Mouse (Mus musculus): ENCODE data around the gene Trappc6a. TPM values are rescaled to one million over a fixed set of nuclear protein-coding genes. Genes with fewer than 3 reads are reported as not detected.

The Trappc6a gene
- polyA plus RNA-seq, 1 experiment from 2014 or later, result 92.5 TPM

- DNase-seq (ENCODE audit: low spot score), result no peak
Observed at GRCm38 (mm10) chr7:19523017-19523756, 15.0 kb downstream of the Trappc6a start.

GRCm38 (mm10) chr7:19523757-19524419 is 15.7 kb downstream of the Trappc6a start:
- peak; percentile 67 for DNase-seq (ENCODE audit: low spot score)

- no peak for DNase-seq (ENCODE audit: low spot score)
Observed at GRCm38 (mm10) chr7:19524420-19525104, 16.4 kb downstream of the Trappc6a start.

GRCm38 (mm10) chr7:19525105-19525481 is 16.9 kb downstream of the Trappc6a start:
- DNase-seq (ENCODE audit: low spot score), result no peak

GRCm38 (mm10) chr7:19531077-19531476 is 22.9 kb downstream of the Trappc6a start:
- DNase-seq (ENCODE audit: low spot score), result no peak

- no peak for DNase-seq (ENCODE audit: low spot score)
Observed at GRCm38 (mm10) chr7:19532240-19532639, 24.0 kb downstream of the Trappc6a start.

GRCm38 (mm10) chr7:19534676-19535075 is 26.5 kb downstream of the Trappc6a start:
- DNase-seq (ENCODE audit: low spot score), result no peak

- DNase-seq (ENCODE audit: low spot score), result no peak
Observed at GRCm38 (mm10) chr7:19540771-19541566, 32.8 kb downstream of the Trappc6a start.

GRCm38 (mm10) chr7:19541681-19542154 is 33.5 kb downstream of the Trappc6a start:
- DNase-seq (ENCODE audit: low spot score), result no peak

- no peak for DNase-seq (ENCODE audit: low spot score)
Observed at GRCm38 (mm10) chr7:19542155-19542691, 34.0 kb downstream of the Trappc6a start.

GRCm38 (mm10) chr7:19543584-19543983 is 35.4 kb downstream of the Trappc6a start:
- peak; percentile 77 for DNase-seq (ENCODE audit: low spot score)

GRCm38 (mm10) chr7:19546007-19546406 is 37.8 kb downstream of the Trappc6a start:
- peak; percentile 15 for DNase-seq (ENCODE audit: low spot score)

- no peak for DNase-seq (ENCODE audit: low spot score)
Observed at GRCm38 (mm10) chr7:19547344-19547969, 39.3 kb downstream of the Trappc6a start.

- DNase-seq (ENCODE audit: low spot score), result peak; percentile 25
Observed at GRCm38 (mm10) chr7:19549394-19549793, 41.2 kb downstream of the Trappc6a start.

- DNase-seq (ENCODE audit: low spot score), result no peak
Observed at GRCm38 (mm10) chr7:19551634-19552033, 43.4 kb downstream of the Trappc6a start.

GRCm38 (mm10) chr7:19552443-19552842 is 44.2 kb downstream of the Trappc6a start:
- no peak for DNase-seq (ENCODE audit: low spot score)

- DNase-seq (ENCODE audit: low spot score), result no peak
Observed at GRCm38 (mm10) chr7:19554168-19554567, 46.0 kb downstream of the Trappc6a start.

- no peak for DNase-seq (ENCODE audit: low spot score)
Observed at GRCm38 (mm10) chr7:19557086-19557485, 48.9 kb downstream of the Trappc6a start.

GRCm38 (mm10) chr7:19557982-19558900 is 50.0 kb downstream of the Trappc6a start:
- DNase-seq (ENCODE audit: low spot score), result no peak
